Mouse (Mus musculus): ENCODE data around the gene Cd2.

DNA sequence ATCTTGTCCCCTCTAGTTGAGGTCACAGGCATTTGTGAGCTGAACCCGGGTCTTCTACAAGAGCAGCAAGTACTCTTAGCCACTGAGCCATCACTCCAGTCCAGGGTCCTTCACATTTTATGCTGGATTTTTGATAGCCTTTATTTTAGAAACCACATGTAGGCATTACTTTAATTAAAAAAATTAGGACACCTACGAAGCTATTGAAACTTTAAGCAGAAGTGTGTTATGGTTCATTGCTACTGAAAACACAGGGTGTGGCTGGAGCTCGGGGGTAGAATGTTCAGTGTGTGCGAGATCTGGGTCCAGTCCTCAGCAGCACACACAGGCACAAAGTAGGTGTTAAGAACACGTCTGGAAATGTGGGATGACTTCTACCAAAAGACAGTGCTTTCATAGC, 59.7 kb downstream of the Cd2 start:
- TF ChIP-seq POLR2A (IDR thresholded peaks at IDR 0.05; ENCODE audit: borderline replicate concordance, insufficient read depth, low read length) (no peak), CTCF (IDR thresholded peaks at IDR 0.05; ENCODE audit: borderline replicate concordance, insufficient read depth, low read depth, low read length) (no peak)

All from cerebellum, adult 2 months (tissue).